Mouse (Mus musculus) small intestine, adult 2 months (tissue): ENCODE measurements at regions not wholly inside any gene's neighbourhood (a gene's known extent, or its start where the extent isn't known, plus 50 kb on each side); places are given as distances from the start of the nearest gene placed in this dataset.

Experiments
- CTCF ChIP-seq: fragments of 200-500 bp; IDR thresholded peaks from 2 replicates; pipeline ENCODE4 v1.5.1; 2012; ENCODE audit warnings: low read depth, mild to moderate bottlenecking, control low read depth, inconsistent platforms, low read length, moderate library complexity, mixed read lengths; ENCODE audit not compliant: insufficient replicate concordance, insufficient read length; ENCODE audit errors: extremely low read depth
- POLR2A ChIP-seq: fragments of 200-500 bp; IDR thresholded peaks from 2 replicates; pipeline ENCODE4 v1.6.1; 2012; ENCODE audit warnings: low read depth, mild to moderate bottlenecking, control low read depth, inconsistent platforms, low read length, moderate library complexity

GRCm38 (mm10) chr4:131660931-131661330 is 177.2 kb downstream of the Ptpru start:
- TF ChIP-seq CTCF, result no peak
- TF ChIP-seq POLR2A, result no peak
